Mouse (Mus musculus) stomach, embryonic 16.5 days (tissue): ENCODE results near the gene Atf7ip. TPM values are rescaled to one million over a fixed set of nuclear protein-coding genes. Genes with fewer than 3 reads are reported as not detected.
A peak's percentile ranks its signal among the peaks of the same experiment; 100 is the strongest.

Experiments
- ATAC-seq: fragments of 200-750 bp; cut with Nextera tagmentation; 2 replicates; pipeline ENCODE4 v1.8.0; 2017; ENCODE audit warnings: moderate number of reproducible peaks, moderate TSS enrichment; ENCODE audit not compliant: insufficient read depth, low FRiP score
- H3K27ac ChIP-seq: fragments of 300-500 bp; sonication (generic); 2 replicates; pipeline ENCODE4 v1.5.1; 2014; ENCODE audit warnings: low read length
- H3K27me3 ChIP-seq: fragments of 300-500 bp; sonication (generic); 2 replicates; pipeline ENCODE4 v1.6.1; 2014; ENCODE audit warnings: low read length, control low read depth, mixed read lengths; ENCODE audit not compliant: control insufficient read depth, insufficient read depth
- H3K36me3 ChIP-seq: fragments of 300-500 bp; sonication (generic); 2 replicates; pipeline ENCODE4 v1.6.1; 2014; ENCODE audit warnings: low read length; ENCODE audit not compliant: control insufficient read depth, insufficient read depth
- H3K4me1 ChIP-seq: fragments of 300-500 bp; sonication (generic); 2 replicates; pipeline ENCODE4 v1.6.1; 2014; ENCODE audit warnings: low read length, control low read depth, mixed read lengths; ENCODE audit not compliant: control insufficient read depth, insufficient read depth
- H3K4me2 ChIP-seq: fragments of 300-500 bp; sonication (generic); 2 replicates; pipeline ENCODE4 v1.6.1; 2014; ENCODE audit warnings: low read depth, low read length, mixed read lengths
- H3K4me3 ChIP-seq: fragments of 300-500 bp; sonication (generic); replicated peaks from 2 replicates; pipeline ENCODE4 v1.5.1; 2014; ENCODE audit warnings: mild to moderate bottlenecking, low read length
- H3K9ac ChIP-seq: fragments of 300-500 bp; sonication (generic); 2 replicates; pipeline ENCODE4 v1.6.1; 2014; ENCODE audit warnings: low read length
- H3K9me3 ChIP-seq: fragments of 300-500 bp; sonication (generic); replicated peaks from 2 replicates; pipeline ENCODE4 v1.6.1; 2016; ENCODE audit warnings: low read length, control low read depth; ENCODE audit not compliant: control insufficient read depth
- WGBS: fragments of 180-500 bp; shearing (Covaris S2); extraction: QIAGEN DNeasy Blood & Tissue Kit; methylation state at CpG from one replicate; pipeline ENCODE4 v1.1.7; 2014; 5-methylcytosine and 5-hydroxymethylcytosine counted together
- polyA plus RNA-seq: library from polyadenylated mRNA; unstranded; fragments of >200 nt; fragmentation: Nextera tagmentation; extraction: Ambion mirVana; gene quantifications from 2 replicates; pipeline ENCODE4 v1.2.1, GENCODE M21; 2015

The Atf7ip gene
- polyA plus RNA-seq, 1 experiment from 2014 or later = 34.0 TPM

GRCm38 (mm10) chr6:136542105-136542504, 36.1 kb downstream of the Atf7ip start:
- Histone ChIP-seq H3K36me3 (0 out of 2 replicates have a peak, but pooled peaks cover 6% of the 10 kb centered on the region), H3K4me1 (peaks cover 14% of the 10 kb centered on the region), H3K9me3 (no peaks in the 10 kb centered on the region), H3K27ac (peak overlapping the region; percentile 42), H3K9ac (no peak overlapping the region), H3K4me3 (no peak overlapping the region), H3K27me3 (no peaks in the 10 kb centered on the region), H3K4me2 (no peak overlapping the region)
- ATAC-seq = no peak
- WGBS = 79% methylated on average over 1 of the region's 1 CpGs

GRCm38 (mm10) chr6:136543164-136543563, 37.2 kb downstream of the Atf7ip start:
- 0 out of 2 replicates have a peak overlapping the region, but pooled peaks have one; percentile 5 for H3K4me2 ChIP-seq
- 0 out of 2 replicates have a peak overlapping the region, but pooled peaks have one; percentile 4 for H3K9ac ChIP-seq
- 0 out of 2 replicates have a peak, but pooled peaks cover 6% of the 10 kb centered on the region for H3K36me3 ChIP-seq
- H3K4me1 ChIP-seq = peaks cover 16% of the 10 kb centered on the region
- no peaks in the 10 kb centered on the region for H3K9me3 ChIP-seq
- peak; percentile 80; the same call in 1 of the 2 replicates for ATAC-seq
- H3K27ac ChIP-seq = peak overlapping the region; percentile 39
- WGBS = 13% methylated on average over 6 of the region's 6 CpGs
- H3K27me3 ChIP-seq = no peaks in the 10 kb centered on the region
- no peak overlapping the region for H3K4me3 ChIP-seq

- Histone ChIP-seq H3K4me3 (no peak overlapping the region), H3K27me3 (no peaks in the 10 kb centered on the region), H3K4me2 (no peak overlapping the region), H3K4me1 (peaks cover 26% of the 10 kb centered on the region), H3K9me3 (no peaks in the 10 kb centered on the region), H3K9ac (no peak overlapping the region), H3K36me3 (0 out of 2 replicates have a peak, but pooled peaks cover 4% of the 10 kb centered on the region), H3K27ac (no peak overlapping the region)
- WGBS = 75% methylated on average over 11 of the region's 11 CpGs
- ATAC-seq = no peak
Measured at GRCm38 (mm10) chr6:136545284-136545870, 39.4 kb downstream of the Atf7ip start.

GRCm38 (mm10) chr6:136546286-136546685, 40.3 kb downstream of the Atf7ip start:
- no peak overlapping the region for H3K4me3 ChIP-seq
- H3K9me3 ChIP-seq = no peaks in the 10 kb centered on the region
- no peak overlapping the region for H3K9ac ChIP-seq
- 78% methylated on average over 2 of the region's 2 CpGs for WGBS
- no peaks in the 10 kb centered on the region for H3K36me3 ChIP-seq
- no peak overlapping the region for H3K4me2 ChIP-seq
- peaks cover 28% of the 10 kb centered on the region for H3K4me1 ChIP-seq
- ATAC-seq = no peak
- H3K27ac ChIP-seq = no peak overlapping the region
- no peaks in the 10 kb centered on the region for H3K27me3 ChIP-seq

GRCm38 (mm10) chr6:136546987-136547386, 41.0 kb downstream of the Atf7ip start:
- WGBS = 43% methylated on average over 7 of the region's 7 CpGs

GRCm38 (mm10) chr6:136548041-136548770, 42.2 kb downstream of the Atf7ip start:
- Histone ChIP-seq H3K4me3 (no peak overlapping the region), H3K27ac (peak overlapping the region; percentile 66), H3K36me3 (no peaks in the 10 kb centered on the region), H3K9ac (no peak overlapping the region), H3K9me3 (no peaks in the 10 kb centered on the region), H3K27me3 (no peaks in the 10 kb centered on the region), H3K4me1 (peaks cover 20% of the 10 kb centered on the region), H3K4me2 (no peak overlapping the region)
- peak; percentile 49; the same call in 1 of the 2 replicates for ATAC-seq
- WGBS = 53% methylated on average over 6 of the region's 6 CpGs

More at GRCm38 (mm10) chr6:136546987-136547386, 41.0 kb downstream of the Atf7ip start:
- no peaks in the 10 kb centered on the region for H3K9me3 ChIP-seq
- H3K9ac ChIP-seq = no peak overlapping the region
- H3K4me3 ChIP-seq = no peak overlapping the region
- no peak for ATAC-seq
- peaks cover 24% of the 10 kb centered on the region for H3K4me1 ChIP-seq
- H3K4me2 ChIP-seq = no peak overlapping the region
- no peaks in the 10 kb centered on the region for H3K27me3 ChIP-seq
- no peak overlapping the region for H3K27ac ChIP-seq
- no peaks in the 10 kb centered on the region for H3K36me3 ChIP-seq

GRCm38 (mm10) chr6:136548796-136549195, 42.8 kb downstream of the Atf7ip start:
- ATAC-seq = 0 out of 2 replicates have a peak, but pooled peaks have one; percentile 61
- H3K4me2 ChIP-seq = no peak overlapping the region
- H3K4me1 ChIP-seq = peaks cover 17% of the 10 kb centered on the region
- H3K27ac ChIP-seq = peak overlapping the region; percentile 70
- 80% methylated on average over 6 of the region's 6 CpGs for WGBS
- H3K9me3 ChIP-seq = no peaks in the 10 kb centered on the region
- H3K9ac ChIP-seq = no peak overlapping the region
- H3K36me3 ChIP-seq = no peaks in the 10 kb centered on the region
- no peak overlapping the region for H3K4me3 ChIP-seq
- H3K27me3 ChIP-seq = no peaks in the 10 kb centered on the region

GRCm38 (mm10) chr6:136549606-136550005, 43.6 kb downstream of the Atf7ip start:
- WGBS = 53% methylated on average over 3 of the region's 3 CpGs
- peak overlapping the region; percentile 15; the same call in 1 of the 2 replicates for H3K27ac ChIP-seq
- ATAC-seq = no peak

More at GRCm38 (mm10) chr6:136549606-136550005, 43.6 kb downstream of the Atf7ip start:
- H3K27me3 ChIP-seq = no peaks in the 10 kb centered on the region
- peaks cover 17% of the 10 kb centered on the region for H3K4me1 ChIP-seq
- no peaks in the 10 kb centered on the region for H3K9me3 ChIP-seq
- no peak overlapping the region for H3K4me2 ChIP-seq
- no peaks in the 10 kb centered on the region for H3K36me3 ChIP-seq
- H3K4me3 ChIP-seq = no peak overlapping the region
- no peak overlapping the region for H3K9ac ChIP-seq
